Mouse (Mus musculus): ENCODE measurements around the gene Gm3417. TPM values are rescaled to one million over a fixed set of nuclear protein-coding genes. Genes with fewer than 3 reads are reported as not detected.

The Gm3417 gene
- polyA plus RNA-seq, 1 experiment from 2014 or later: 0.56 TPM

- peak overlapping the region; percentile 57 for H3K4me3 ChIP-seq (ENCODE audit: low read depth, low read length)
- peak overlapping the region; percentile 86 for H3K4me2 ChIP-seq (replicated peaks; ENCODE audit: low read depth, low read length)
- no peaks in the 10 kb centered on the region for H3K27me3 ChIP-seq (ENCODE audit: control insufficient read depth, insufficient read depth, low read length)
- H3K36me3 ChIP-seq (ENCODE audit: control insufficient read depth, insufficient read depth, low read length): peaks cover 7% of the 10 kb centered on the region; the same call in 1 of the 2 replicates
- peaks cover 6% of the 10 kb centered on the region; the same call in 1 of the 2 replicates for H3K4me1 ChIP-seq (ENCODE audit: control insufficient read depth, insufficient read depth, low read length)
- peak overlapping the region; percentile 57 for H3K9ac ChIP-seq (replicated peaks; ENCODE audit: low read depth, low read length)
- no peak overlapping the region for H3K27ac ChIP-seq (ENCODE audit: low read length)
- no peaks in the 10 kb centered on the region for H3K9me3 ChIP-seq (ENCODE audit: control insufficient read depth, low read depth, low read length)
- peak; percentile 11; the same call in 1 of the 2 replicates for ATAC-seq (ENCODE audit: insufficient number of reproducible peaks, insufficient read depth, low FRiP score, low read depth)
- 0% methylated on average over 18 of the region's 23 CpGs for WGBS
These were observed 18.1 kb downstream of the Gm3417 start for GRCm38 (mm10) chr17:14960520-14960919.

GRCm38 (mm10) chr17:14959979-14960378 lies 18.6 kb downstream of the Gm3417 start:
- Histone ChIP-seq H3K4me3 (ENCODE audit: low read depth, low read length) (peak overlapping the region; percentile 57), H3K4me2 (replicated peaks; ENCODE audit: low read depth, low read length) (peak overlapping the region; percentile 86), H3K9me3 (ENCODE audit: control insufficient read depth, low read depth, low read length) (no peaks in the 10 kb centered on the region), H3K36me3 (ENCODE audit: control insufficient read depth, insufficient read depth, low read length) (peaks cover 7% of the 10 kb centered on the region; the same call in 1 of the 2 replicates), H3K27me3 (ENCODE audit: control insufficient read depth, insufficient read depth, low read length) (no peaks in the 10 kb centered on the region), H3K4me1 (ENCODE audit: control insufficient read depth, insufficient read depth, low read length) (peaks cover 6% of the 10 kb centered on the region; the same call in 1 of the 2 replicates), H3K27ac (ENCODE audit: low read length) (no peak overlapping the region), H3K9ac (replicated peaks; ENCODE audit: low read depth, low read length) (no peak overlapping the region; the same call in 1 of the 2 replicates)
- 24% methylated on average over 3 of the region's 3 CpGs for WGBS
- ATAC-seq (ENCODE audit: insufficient number of reproducible peaks, insufficient read depth, low FRiP score, low read depth): no peak

GRCm38 (mm10) chr17:14958686-14959327 lies 19.8 kb downstream of the Gm3417 start:
- H3K9ac ChIP-seq (replicated peaks; ENCODE audit: low read depth, low read length): no peak overlapping the region
- H3K27ac ChIP-seq (ENCODE audit: low read length): no peak overlapping the region
- WGBS: 92% methylated on average over 5 of the region's 5 CpGs
- H3K9me3 ChIP-seq (ENCODE audit: control insufficient read depth, low read depth, low read length): no peaks in the 10 kb centered on the region
- H3K36me3 ChIP-seq (ENCODE audit: control insufficient read depth, insufficient read depth, low read length): peaks cover 18% of the 10 kb centered on the region
- H3K4me3 ChIP-seq (ENCODE audit: low read depth, low read length): no peak overlapping the region
- H3K27me3 ChIP-seq (ENCODE audit: control insufficient read depth, insufficient read depth, low read length): no peaks in the 10 kb centered on the region
- no peak for ATAC-seq (ENCODE audit: insufficient number of reproducible peaks, insufficient read depth, low FRiP score, low read depth)
- no peak overlapping the region for H3K4me2 ChIP-seq (replicated peaks; ENCODE audit: low read depth, low read length)
- peaks cover 6% of the 10 kb centered on the region; the same call in 1 of the 2 replicates for H3K4me1 ChIP-seq (ENCODE audit: control insufficient read depth, insufficient read depth, low read length)

GRCm38 (mm10) chr17:14953452-14953851 lies 25.1 kb downstream of the Gm3417 start:
- H3K9ac ChIP-seq (replicated peaks; ENCODE audit: low read depth, low read length): no peak overlapping the region
- H3K4me1 ChIP-seq (ENCODE audit: control insufficient read depth, insufficient read depth, low read length): no peaks in the 10 kb centered on the region
- no peak overlapping the region for H3K4me3 ChIP-seq (ENCODE audit: low read depth, low read length)
- no peaks in the 10 kb centered on the region for H3K9me3 ChIP-seq (ENCODE audit: control insufficient read depth, low read depth, low read length)
- no peak overlapping the region for H3K27ac ChIP-seq (ENCODE audit: low read length)
- ATAC-seq (ENCODE audit: insufficient number of reproducible peaks, insufficient read depth, low FRiP score, low read depth): no peak
- 89% methylated on average over 8 of the region's 8 CpGs for WGBS
- H3K4me2 ChIP-seq (replicated peaks; ENCODE audit: low read depth, low read length): no peak overlapping the region
- H3K36me3 ChIP-seq (ENCODE audit: control insufficient read depth, insufficient read depth, low read length): peaks cover 52% of the 10 kb centered on the region
- no peaks in the 10 kb centered on the region for H3K27me3 ChIP-seq (ENCODE audit: control insufficient read depth, insufficient read depth, low read length)

GRCm38 (mm10) chr17:14949161-14949827 lies 29.3 kb downstream of the Gm3417 start:
- no peak overlapping the region for H3K9ac ChIP-seq (replicated peaks; ENCODE audit: low read depth, low read length)
- 82% methylated on average over 7 of the region's 7 CpGs for WGBS
- no peaks in the 10 kb centered on the region for H3K27me3 ChIP-seq (ENCODE audit: control insufficient read depth, insufficient read depth, low read length)
- H3K27ac ChIP-seq (ENCODE audit: low read length): no peak overlapping the region
- H3K4me3 ChIP-seq (ENCODE audit: low read depth, low read length): no peak overlapping the region
- H3K36me3 ChIP-seq (ENCODE audit: control insufficient read depth, insufficient read depth, low read length): peaks cover 63% of the 10 kb centered on the region
- H3K4me2 ChIP-seq (replicated peaks; ENCODE audit: low read depth, low read length): no peak overlapping the region
- no peak for ATAC-seq (ENCODE audit: insufficient number of reproducible peaks, insufficient read depth, low FRiP score, low read depth)
- H3K9me3 ChIP-seq (ENCODE audit: control insufficient read depth, low read depth, low read length): no peaks in the 10 kb centered on the region
- H3K4me1 ChIP-seq (ENCODE audit: control insufficient read depth, insufficient read depth, low read length): peaks cover 9% of the 10 kb centered on the region

- no peak overlapping the region; the same call in 1 of the 2 replicates for H3K4me3 ChIP-seq (ENCODE audit: low read depth, low read length)
- no peak for ATAC-seq (ENCODE audit: insufficient number of reproducible peaks, insufficient read depth, low FRiP score, low read depth)
- H3K9me3 ChIP-seq (ENCODE audit: control insufficient read depth, low read depth, low read length): no peaks in the 10 kb centered on the region
- H3K27ac ChIP-seq (ENCODE audit: low read length): no peak overlapping the region
- no peaks in the 10 kb centered on the region for H3K27me3 ChIP-seq (ENCODE audit: control insufficient read depth, insufficient read depth, low read length)
- H3K36me3 ChIP-seq (ENCODE audit: control insufficient read depth, insufficient read depth, low read length): peaks cover 29% of the 10 kb centered on the region
- no peak overlapping the region for H3K9ac ChIP-seq (replicated peaks; ENCODE audit: low read depth, low read length)
- peaks cover 16% of the 10 kb centered on the region for H3K4me1 ChIP-seq (ENCODE audit: control insufficient read depth, insufficient read depth, low read length)
- peak overlapping the region; percentile 94; the same call in 1 of the 2 replicates for H3K4me2 ChIP-seq (replicated peaks; ENCODE audit: low read depth, low read length)
- 84% methylated on average over 1 of the region's 1 CpGs for WGBS
These were observed 34.0 kb downstream of the Gm3417 start for GRCm38 (mm10) chr17:14944551-14944950.

- Histone ChIP-seq H3K9ac (replicated peaks; ENCODE audit: low read depth, low read length) (peak overlapping the region; percentile 81), H3K4me2 (replicated peaks; ENCODE audit: low read depth, low read length) (peak overlapping the region; percentile 94), H3K9me3 (ENCODE audit: control insufficient read depth, low read depth, low read length) (no peaks in the 10 kb centered on the region), H3K4me3 (ENCODE audit: low read depth, low read length) (peak overlapping the region; percentile 86), H3K4me1 (ENCODE audit: control insufficient read depth, insufficient read depth, low read length) (peaks cover 16% of the 10 kb centered on the region), H3K27me3 (ENCODE audit: control insufficient read depth, insufficient read depth, low read length) (no peaks in the 10 kb centered on the region), H3K36me3 (ENCODE audit: control insufficient read depth, insufficient read depth, low read length) (peaks cover 23% of the 10 kb centered on the region), H3K27ac (ENCODE audit: low read length) (no peak overlapping the region)
- 23% methylated on average over 16 of the region's 16 CpGs for WGBS
- 0 out of 2 replicates have a peak, but pooled peaks have one; percentile 1 for ATAC-seq (ENCODE audit: insufficient number of reproducible peaks, insufficient read depth, low FRiP score, low read depth)
These were observed 34.9 kb downstream of the Gm3417 start for GRCm38 (mm10) chr17:14943729-14944059.

- ATAC-seq (ENCODE audit: insufficient number of reproducible peaks, insufficient read depth, low FRiP score, low read depth): peak; percentile 99
- WGBS: under 1% methylated on average over 54 of the region's 54 CpGs
- Histone ChIP-seq H3K27me3 (ENCODE audit: control insufficient read depth, insufficient read depth, low read length) (no peaks in the 10 kb centered on the region), H3K4me3 (ENCODE audit: low read depth, low read length) (peak within 1 kb of the TSS; percentile 86), H3K27ac (ENCODE audit: low read length) (peak within 1 kb of the TSS; percentile 45; the same call in 1 of the 2 replicates), H3K9me3 (ENCODE audit: control insufficient read depth, low read depth, low read length) (no peaks in the 10 kb centered on the region), H3K4me2 (replicated peaks; ENCODE audit: low read depth, low read length) (peak within 1 kb of the TSS; percentile 94), H3K4me1 (ENCODE audit: control insufficient read depth, insufficient read depth, low read length) (peaks cover 16% of the 10 kb centered on the region), H3K36me3 (ENCODE audit: control insufficient read depth, insufficient read depth, low read length) (peaks cover 18% of the 10 kb centered on the region), H3K9ac (replicated peaks; ENCODE audit: low read depth, low read length) (peak within 1 kb of the TSS; percentile 81)
These were observed 35.4 kb downstream of the Gm3417 start, which contains the start of the genes Wdr27 and 1600012H06Rik for GRCm38 (mm10) chr17:14943009-14943728. Gene Wdr27 (minus strand): TSS chr17:14943158. Gene 1600012H06Rik (plus strand): TSS chr17:14943184.
